Mouse (Mus musculus): Measurements from ENCODE around the gene Slc35f2. TPM values are rescaled to one million over a fixed set of nuclear protein-coding genes. Genes with fewer than 3 reads are reported as not detected.

Slc35f2 gene
- polyA plus RNA-seq, 1 experiment: 0.02 TPM

DNA sequence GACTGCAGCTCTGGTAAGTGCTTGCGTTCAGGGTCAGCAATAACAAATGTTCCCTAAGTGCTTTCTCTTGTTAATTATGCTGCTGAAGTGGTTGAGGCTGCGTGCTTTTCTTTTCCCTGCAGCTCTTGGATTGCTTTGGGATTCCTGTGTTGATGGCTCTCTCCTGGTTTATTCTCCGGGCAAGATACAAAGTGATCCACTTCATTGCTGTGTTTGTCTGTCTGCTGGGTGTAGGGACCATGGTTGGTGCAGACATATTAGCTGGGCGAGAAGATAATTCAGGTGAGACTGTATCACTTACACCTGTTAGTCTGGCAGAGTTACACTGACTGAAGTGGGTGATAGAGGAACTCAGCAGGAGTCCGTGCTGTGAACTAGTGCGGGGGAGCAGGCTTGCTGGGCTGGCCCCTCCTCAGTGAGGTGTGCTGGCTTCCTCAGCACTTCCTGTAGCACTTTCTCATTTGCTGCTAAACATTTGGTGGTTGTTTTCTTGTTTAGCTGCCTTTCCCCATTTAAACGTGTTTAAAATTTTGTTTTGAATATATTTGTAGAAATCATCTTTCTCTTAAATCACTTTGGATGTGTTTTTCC is 35.3 kb downstream of the Slc35f2 start:
- Histone ChIP-seq H3K79me2 (ENCODE audit: control insufficient read depth, insufficient read depth) (no peaks in the 10 kb centered on the region), H3ac (ENCODE audit: control insufficient read depth, insufficient read length) (no peak overlapping the region), H3K27me3 (ENCODE audit: control insufficient read depth, insufficient read depth, insufficient read length) (no peaks in the 10 kb centered on the region), H3K4me3 (no peak overlapping the region), H3K36me3 (ENCODE audit: control insufficient read depth, insufficient read depth) (no peaks in the 10 kb centered on the region), H3K4me2 (ENCODE audit: low read depth) (no peak overlapping the region)
- TF ChIP-seq MYOG (IDR thresholded peaks at IDR 0.05; ENCODE audit: control insufficient read depth in 1 of 3, insufficient read depth in 1 of 3, insufficient read length in 2 of 3, low read depth in 2 of 3): no peak
- TF ChIP-seq TCF3 (IDR thresholded peaks at IDR 0.05; ENCODE audit: insufficient read length, low read depth): no peak
- TF ChIP-seq REST (IDR thresholded peaks at IDR 0.05; ENCODE audit: insufficient read depth, insufficient read length): no peak
- no peak for TF ChIP-seq USF1 (IDR thresholded peaks at IDR 0.05; ENCODE audit: low read depth)
- TF ChIP-seq MAX (IDR thresholded peaks at IDR 0.05; ENCODE audit: low read depth): no peak
- no peak for TF ChIP-seq POLR2A (IDR thresholded peaks at IDR 0.05; ENCODE audit: insufficient read length, low read depth)
- no peak for TF ChIP-seq CEBPB (IDR thresholded peaks at IDR 0.05; ENCODE audit: insufficient read depth, poor library complexity, severe bottlenecking)

DNA sequence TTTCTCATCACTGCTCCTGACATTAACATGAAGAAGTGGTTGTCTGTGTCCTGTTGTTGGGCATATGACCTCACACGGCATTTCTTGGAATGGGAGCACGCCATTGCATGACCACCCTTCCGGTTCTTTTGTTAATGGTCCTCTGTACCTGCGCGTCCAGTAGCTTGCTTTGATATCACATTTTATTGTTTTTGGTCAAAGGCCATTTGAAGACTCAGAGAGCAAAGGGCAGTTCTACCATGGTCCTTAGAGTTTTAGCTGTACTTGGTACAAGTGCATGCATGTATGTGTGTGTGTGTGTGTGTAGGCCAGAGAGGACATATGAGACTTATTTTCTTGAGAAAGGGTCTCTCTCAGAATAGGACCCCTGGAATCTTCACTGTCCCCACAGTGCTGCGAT is 42.1 kb downstream of the Slc35f2 start:
- Histone ChIP-seq H3K36me3 (ENCODE audit: control insufficient read depth, insufficient read depth) (no peaks in the 10 kb centered on the region), H3K79me2 (ENCODE audit: control insufficient read depth, insufficient read depth) (no peaks in the 10 kb centered on the region)
- TF ChIP-seq POLR2A (IDR thresholded peaks at IDR 0.05; ENCODE audit: insufficient read length, low read depth): no peak

DNA sequence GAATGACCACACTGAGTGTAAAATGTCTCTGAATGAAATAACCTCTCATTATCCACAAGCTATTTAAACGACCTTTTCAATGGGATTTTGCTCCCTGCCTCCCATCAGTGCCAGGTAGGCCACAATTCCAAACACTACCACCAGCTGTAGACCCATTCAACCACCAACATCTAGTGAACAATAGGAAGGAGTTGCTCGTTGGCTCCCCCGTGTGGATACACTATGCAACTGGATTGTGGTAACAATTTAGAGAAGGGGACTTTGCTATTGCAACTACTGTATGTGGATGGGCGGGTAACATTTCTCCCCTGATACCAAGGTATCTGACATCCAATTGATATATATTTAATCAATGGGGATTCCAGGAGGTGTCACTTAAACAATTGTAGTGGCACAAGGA is 47.4 kb downstream of the Slc35f2 start:
- no peak overlapping the region for H3K4me3 ChIP-seq
- H3ac ChIP-seq (ENCODE audit: control insufficient read depth, insufficient read length): no peak overlapping the region
- no peaks in the 10 kb centered on the region for H3K36me3 ChIP-seq (ENCODE audit: control insufficient read depth, insufficient read depth)
- TF ChIP-seq TCF12 (IDR thresholded peaks at IDR 0.05; ENCODE audit: insufficient read depth, poor library complexity, severe bottlenecking) (no peak), REST (IDR thresholded peaks at IDR 0.05; ENCODE audit: insufficient read depth, insufficient read length) (no peak), USF1 (IDR thresholded peaks at IDR 0.05; ENCODE audit: low read depth) (no peak), TCF3 (IDR thresholded peaks at IDR 0.05; ENCODE audit: insufficient read length, low read depth) (no peak), POLR2AphosphoS2 (IDR thresholded peaks at IDR 0.05; ENCODE audit: insufficient read length, low read depth) (no peak), MYOD1 (IDR thresholded peaks at IDR 0.05; ENCODE audit: control insufficient read depth in 1 of 3, insufficient read length in 2 of 3, low read depth in 2 of 3) (no peak), MAX (IDR thresholded peaks at IDR 0.05; ENCODE audit: low read depth) (no peak), CEBPB (IDR thresholded peaks at IDR 0.05; ENCODE audit: insufficient read depth, poor library complexity, severe bottlenecking) (no peak), E2F4 (IDR thresholded peaks at IDR 0.05; ENCODE audit: insufficient read depth) (no peak), SRF (IDR thresholded peaks at IDR 0.05; ENCODE audit: control insufficient read depth, insufficient read length, low read depth) (no peak), MYOG (IDR thresholded peaks at IDR 0.05; ENCODE audit: control insufficient read depth in 1 of 3, insufficient read depth in 1 of 3, insufficient read length in 2 of 3, low read depth in 2 of 3) (no peak)
- no peaks in the 10 kb centered on the region for H3K79me2 ChIP-seq (ENCODE audit: control insufficient read depth, insufficient read depth)
- H3K27me3 ChIP-seq (ENCODE audit: control insufficient read depth, insufficient read depth, insufficient read length): no peaks in the 10 kb centered on the region
- no peak overlapping the region for H3K4me2 ChIP-seq (ENCODE audit: low read depth)

More for the DNA sequence above, 42.1 kb downstream of the Slc35f2 start:
- Histone ChIP-seq H3ac (ENCODE audit: control insufficient read depth, insufficient read length) (no peak overlapping the region), H3K4me3 (no peak overlapping the region), H3K27me3 (ENCODE audit: control insufficient read depth, insufficient read depth, insufficient read length) (no peaks in the 10 kb centered on the region), H3K4me2 (ENCODE audit: low read depth) (no peak overlapping the region)

DNA sequence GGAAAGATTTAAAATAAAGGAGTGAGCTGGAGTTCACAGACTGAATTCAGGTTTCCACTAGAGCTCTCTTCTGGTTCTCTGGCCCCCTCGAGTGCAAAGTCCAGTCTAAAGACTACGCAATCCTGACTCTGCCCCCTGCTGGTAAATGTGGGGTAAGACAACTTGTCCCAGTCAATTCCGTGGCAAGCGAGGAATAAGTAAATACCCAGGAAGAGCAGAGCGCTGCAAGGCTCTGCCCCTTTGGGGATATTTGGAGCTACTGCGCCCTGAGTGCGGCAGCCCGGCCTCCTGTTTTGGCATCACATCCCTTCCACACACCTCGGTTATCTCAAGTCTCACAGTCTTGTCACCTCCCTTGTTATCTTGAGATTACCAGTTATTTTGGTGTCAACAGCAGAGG is 54.0 kb downstream of the Slc35f2 start:
- H3K36me3 ChIP-seq (ENCODE audit: control insufficient read depth, insufficient read depth): no peaks in the 10 kb centered on the region
- no peak overlapping the region for H3K4me2 ChIP-seq (ENCODE audit: low read depth)
- no peaks in the 10 kb centered on the region for H3K27me3 ChIP-seq (ENCODE audit: control insufficient read depth, insufficient read depth, insufficient read length)
- H3K79me2 ChIP-seq (ENCODE audit: control insufficient read depth, insufficient read depth): no peaks in the 10 kb centered on the region
- no peak for TF ChIP-seq CEBPB (IDR thresholded peaks at IDR 0.05; ENCODE audit: insufficient read depth, poor library complexity, severe bottlenecking)
- no peak for TF ChIP-seq E2F4 (IDR thresholded peaks at IDR 0.05; ENCODE audit: insufficient read depth)
- TF ChIP-seq USF1 (IDR thresholded peaks at IDR 0.05; ENCODE audit: low read depth): no peak
- no peak for TF ChIP-seq POLR2AphosphoS2 (IDR thresholded peaks at IDR 0.05; ENCODE audit: insufficient read length, low read depth)
- TF ChIP-seq MAX (IDR thresholded peaks at IDR 0.05; ENCODE audit: low read depth): no peak
- TF ChIP-seq MYOD1 (IDR thresholded peaks at IDR 0.05; ENCODE audit: control insufficient read depth in 1 of 3, insufficient read length in 2 of 3, low read depth in 2 of 3): no peak
- H3K4me3 ChIP-seq: no peak overlapping the region
- no peak overlapping the region for H3ac ChIP-seq (ENCODE audit: control insufficient read depth, insufficient read length)

DNA sequence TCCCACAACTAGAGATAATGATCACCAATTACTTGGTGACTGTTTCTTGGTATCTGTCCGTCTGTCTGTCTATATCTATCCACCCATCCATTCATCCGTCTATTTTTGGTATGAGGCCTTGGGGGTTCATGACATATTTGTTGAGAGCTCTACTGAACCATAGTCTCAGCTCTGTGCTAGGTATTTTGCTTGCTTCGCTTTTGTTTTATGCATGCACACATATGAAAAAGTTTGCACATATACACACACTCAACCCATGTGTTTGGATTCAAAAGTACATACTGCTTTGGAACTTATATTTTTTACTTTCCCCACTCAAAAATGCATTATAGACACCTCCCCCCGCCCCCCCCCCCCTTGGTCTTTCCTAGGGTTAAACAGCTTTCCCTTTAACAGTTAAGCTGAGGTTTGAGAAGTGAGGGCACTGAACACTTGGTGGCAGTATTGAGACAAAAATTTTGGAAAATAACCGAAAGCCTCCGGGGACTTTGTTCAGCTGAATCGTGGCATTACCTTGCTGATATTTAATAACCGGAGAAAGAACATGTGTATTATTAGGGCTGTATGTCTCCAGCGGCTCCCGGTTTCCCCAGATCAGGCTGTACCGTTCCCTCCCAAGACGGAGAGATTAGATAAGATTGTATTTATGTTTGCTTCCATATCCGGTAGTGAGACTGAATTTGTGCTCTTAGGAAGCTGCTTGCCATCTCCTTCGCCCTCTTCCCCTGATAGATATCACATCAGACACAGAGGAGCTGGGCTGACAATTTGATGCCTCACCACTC is 57.9 kb downstream of the Slc35f2 start:
- Histone ChIP-seq H3K27me3 (ENCODE audit: control insufficient read depth, insufficient read depth, insufficient read length) (no peaks in the 10 kb centered on the region), H3K36me3 (ENCODE audit: control insufficient read depth, insufficient read depth) (no peaks in the 10 kb centered on the region), H3K79me2 (ENCODE audit: control insufficient read depth, insufficient read depth) (no peaks in the 10 kb centered on the region), H3K4me3 (no peak overlapping the region), H3K4me2 (ENCODE audit: low read depth) (peak overlapping the region; percentile 67), H3ac (ENCODE audit: control insufficient read depth, insufficient read length) (no peak overlapping the region)
- TF ChIP-seq E2F4 (IDR thresholded peaks at IDR 0.05; ENCODE audit: insufficient read depth): no peak
- TF ChIP-seq TCF3 (IDR thresholded peaks at IDR 0.05; ENCODE audit: insufficient read length, low read depth): no peak
- no peak for TF ChIP-seq CEBPB (IDR thresholded peaks at IDR 0.05; ENCODE audit: insufficient read depth, poor library complexity, severe bottlenecking)
- TF ChIP-seq TCF12 (IDR thresholded peaks at IDR 0.05; ENCODE audit: insufficient read depth, poor library complexity, severe bottlenecking): no peak
- TF ChIP-seq SRF (IDR thresholded peaks at IDR 0.05; ENCODE audit: control insufficient read depth, insufficient read length, low read depth): no peak
- TF ChIP-seq USF1 (IDR thresholded peaks at IDR 0.05; ENCODE audit: low read depth): no peak
